ENCODE assay signal across 14 mouse cellular contexts in genomic region chr8:102726206-102726935, GRCm38 (mm10). TPM values are rescaled to one million over a fixed set of nuclear protein-coding genes. Genes with fewer than 3 reads are reported as not detected.
DNase-seq lines count a peak whose midpoint lies in the region; ATAC-seq and TF ChIP-seq lines count a peak whose summit lies in the region.
"Had no signal": no experiment of that assay in that cellular context is flagged by ENCODE, and none has a peak within 500 bp of the region (broad histone marks: within the 10 kb centered on the region; RNA-seq: fewer than 3 reads in every experiment).

No protein-coding gene starts in this region.

- H3K4me2 ChIP-seq in hindbrain, embryonic 12.5 days (replicated peaks), result peak overlapping the region; percentile 30
- peak overlapping the region; percentile 26 for H3K4me2 ChIP-seq in midbrain, postnatal 0 days (ENCODE audit: low read depth, low read length, poor library complexity, severe bottlenecking)

- no peak for DNase-seq in cerebellum, adult 18-20 months
- DNase-seq in embryo, embryonic 9.5 days (ENCODE audit: extremely low spot score), result peak; percentile 57
- DNase-seq in midbrain, postnatal 0 days (ENCODE audit: low spot score), result peak; percentile 47
- DNase-seq in ovary, adult 18-20 months (ENCODE audit: low spot score), result no peak
- no peak for DNase-seq in kidney, adult 11 months
- DNase-seq in urinary bladder, postnatal 36 days (ENCODE audit: low spot score in 2 of 2), result no peak
- DNase-seq: cerebellum, adult 8-10 months; heart, adult 18-20 months; heart, postnatal 36 days; lung, postnatal 36 days; thymus, postnatal 14 days had no signal

- no peaks in the 10 kb centered on the region for H3K9me3 ChIP-seq in hindbrain, embryonic 12.5 days (replicated peaks)
- no peaks in the 10 kb centered on the region for H3K9me3 ChIP-seq in midbrain, postnatal 0 days (ENCODE audit: low read length)

- TF ChIP-seq CTCF in midbrain, postnatal 0 days (IDR thresholded peaks at IDR 0.05), result no peak

- peaks cover 2% of the 10 kb centered on the region; the same call in 1 of the 2 replicates for H3K27me3 ChIP-seq in hindbrain, embryonic 12.5 days
- H3K27me3 ChIP-seq in midbrain, postnatal 0 days (ENCODE audit: insufficient read depth, low read length), result no peaks in the 10 kb centered on the region

- no peaks in the 10 kb centered on the region for H3K36me3 ChIP-seq in hindbrain, embryonic 12.5 days
- no peaks in the 10 kb centered on the region for H3K36me3 ChIP-seq in midbrain, postnatal 0 days (ENCODE audit: insufficient read depth, low read length)

- peak; percentile 45; the same call in 1 of the 2 replicates for ATAC-seq in cerebellum, adult (ENCODE audit: insufficient number of reproducible peaks, low FRiP score, low TSS enrichment)
- peak; percentile 94 for ATAC-seq in hindbrain, embryonic 12.5 days (ENCODE audit: low FRiP score)
- peak; percentile 88 for ATAC-seq in midbrain, postnatal 0 days (ENCODE audit: low FRiP score)
- ATAC-seq: activated CD4-positive, CD25-positive, alpha-beta regulatory T cell, adult 4 months had no signal

- 28% methylated on average over 10 of the region's 10 CpGs for WGBS in hindbrain, embryonic 12.5 days
- WGBS in midbrain, postnatal 0 days, result 21% methylated on average over 10 of the region's 10 CpGs

- no peak overlapping the region for H3K9ac ChIP-seq in hindbrain, embryonic 12.5 days
- no peak overlapping the region for H3K9ac ChIP-seq in midbrain, postnatal 0 days (replicated peaks; ENCODE audit: low read length, poor library complexity, severe bottlenecking)

- no peak overlapping the region; the same call in 1 of the 2 replicates for H3K4me3 ChIP-seq in hindbrain, embryonic 12.5 days
- H3K4me3 ChIP-seq in midbrain, postnatal 0 days (ENCODE audit: low read depth, low read length), result no peak overlapping the region

- H3K27ac ChIP-seq in hindbrain, embryonic 12.5 days, result 0 out of 2 replicates have a peak overlapping the region, but pooled peaks have one; percentile 23
- no peak overlapping the region for H3K27ac ChIP-seq in midbrain, postnatal 0 days (ENCODE audit: low read depth, low read length)

- H3K4me1 ChIP-seq in hindbrain, embryonic 12.5 days, result peaks cover 16% of the 10 kb centered on the region
- H3K4me1 ChIP-seq in midbrain, postnatal 0 days (ENCODE audit: insufficient read depth, low read length), result no peaks in the 10 kb centered on the region

RNA-seq across cellular contexts. Expression of gene Cdh11, which starts 59.1 kb away (rescaled TPM):
- 100 and 109 TPM in 2 replicates for polyA plus RNA-seq in hindbrain, embryonic 12.5 days (2016; fragmentation: Nextera tagmentation; extraction: Ambion mirVana)
- 48.2 and 68.6 TPM in 2 replicates for total RNA-seq in midbrain, postnatal 0 days (2014; rRNA removed)
- polyA plus RNA-seq in midbrain, postnatal 0 days (2015; fragmentation: Nextera tagmentation; extraction: Ambion mirVana), result 22.9 and 23.3 TPM in 2 replicates

Comparison
In these comparisons a context has a peak if more than half of its experiments do, and no peak if none do; other contexts are left out.
1. DNase-seq: peak in embryo, embryonic 9.5 days (single experiment) and midbrain, postnatal 0 days (single experiment); none in cerebellum, adult 18-20 months (0 of 2), ovary, adult 18-20 months (single experiment), kidney, adult 11 months (single experiment) and urinary bladder, postnatal 36 days (0 of 2).
2. Peak in every context shown above with its lines, with median percentiles within 50 percentile points of each other: ATAC-seq.